Mouse (Mus musculus) spleen, postnatal 14 days (tissue): ENCODE results near the gene Tmem132b.
"Not testable (repeated sequence)": the region's sequence is repeated elsewhere in the genome, so short reads cannot be mapped to it uniquely, and the experiment has no call there.

ENCODE experiments used
- DNase-seq, 2 experiments: peaks; one replicate each; pipeline ENCODE4 v3.0.0; 2021 to 2022; ENCODE audit warnings: low spot score in 2 of 2

Tmem132b gene

GRCm38 (mm10) chr5:125531634-125532033 is at the start of gene Tmem132b:
Tmem132b (plus strand) TSS chr5:125531774.
- no peak for DNase-seq

- DNase-seq, result no peak
These were observed 49.1 kb upstream of the Tmem132b start for GRCm38 (mm10) chr5:125482474-125482873.

GRCm38 (mm10) chr5:125483712-125484611 is 47.6 kb upstream of the Tmem132b start:
- DNase-seq, result no peak

- DNase-seq, result no peak
These were observed 46.4 kb upstream of the Tmem132b start for GRCm38 (mm10) chr5:125485031-125485778.

GRCm38 (mm10) chr5:125486088-125486487 is 45.5 kb upstream of the Tmem132b start:
- DNase-seq, result no peak

GRCm38 (mm10) chr5:125487375-125488115 is 44.0 kb upstream of the Tmem132b start:
- no peak for DNase-seq

- DNase-seq, result peak in 1 of 2 experiments; percentile 31
These were observed 43.5 kb upstream of the Tmem132b start for GRCm38 (mm10) chr5:125488116-125488455.

GRCm38 (mm10) chr5:125488953-125489352 is 42.6 kb upstream of the Tmem132b start:
- not testable (repeated sequence) for DNase-seq

- DNase-seq, result no peak
These were observed 40.5 kb upstream of the Tmem132b start for GRCm38 (mm10) chr5:125491107-125491506.

- no peak for DNase-seq
These were observed 39.0 kb upstream of the Tmem132b start for GRCm38 (mm10) chr5:125492379-125493092.

- DNase-seq, result no peak
These were observed 38.5 kb upstream of the Tmem132b start for GRCm38 (mm10) chr5:125493093-125493423.

GRCm38 (mm10) chr5:125495655-125496054 is 35.9 kb upstream of the Tmem132b start:
- no peak for DNase-seq

GRCm38 (mm10) chr5:125497821-125498600 is 33.6 kb upstream of the Tmem132b start:
- DNase-seq, result peak; percentile 25 to 41

GRCm38 (mm10) chr5:125501505-125501904 is 30.1 kb upstream of the Tmem132b start:
- DNase-seq, result no peak

GRCm38 (mm10) chr5:125502186-125502585 is 29.4 kb upstream of the Tmem132b start:
- DNase-seq, result no peak

- no peak for DNase-seq
These were observed 27.9 kb upstream of the Tmem132b start for GRCm38 (mm10) chr5:125503628-125504027.

GRCm38 (mm10) chr5:125504692-125505091 is 26.9 kb upstream of the Tmem132b start:
- no peak for DNase-seq

GRCm38 (mm10) chr5:125505968-125506367 is 25.6 kb upstream of the Tmem132b start:
- no peak for DNase-seq

- no peak for DNase-seq
These were observed 24.0 kb upstream of the Tmem132b start for GRCm38 (mm10) chr5:125507582-125507981.

GRCm38 (mm10) chr5:125508006-125508405 is 23.6 kb upstream of the Tmem132b start:
- DNase-seq, result no peak

GRCm38 (mm10) chr5:125509541-125509940 is 22.0 kb upstream of the Tmem132b start:
- DNase-seq, result peak; percentile 26 to 63
